Mouse (Mus musculus) stomach, postnatal 0 days (tissue): ENCODE data around the gene Fam193a.

Source experiments
- CTCF ChIP-seq: IDR thresholded peaks from 2 replicates; pipeline ENCODE4 v1.5.1; 2016; ENCODE audit warnings: antibody characterized with exemption, low read depth, mild to moderate bottlenecking, moderate library complexity
- EP300 ChIP-seq: optimal IDR thresholded peaks from 2 replicates; pipeline ENCODE3; 2016; ENCODE audit warnings: antibody characterized with exemption

GRCm38 (mm10) chr5:34368551-34369290 lies 1.0 kb upstream of the Fam193a start:
- TF ChIP-seq CTCF (no peak), EP300 (no peak)
